Mouse (Mus musculus) kidney, postnatal 10 days (tissue): Measurements from ENCODE around the gene Adar.
"Not testable (repeated sequence)": the region's sequence is repeated elsewhere in the genome, so short reads cannot be mapped to it uniquely, and the experiment has no call there.

ENCODE experiments used
- DNase-seq: peaks from one replicate; pipeline ENCODE4 v3.0.0; 2021; ENCODE audit warnings: mixed read lengths

Gene Adar

GRCm38 (mm10) chr3:89798518-89798917 lies 83.7 kb downstream of the Adar start:
- DNase-seq: no peak

GRCm38 (mm10) chr3:89799476-89799875 lies 84.7 kb downstream of the Adar start:
- DNase-seq: no peak

- not testable (repeated sequence) for DNase-seq
These were observed 85.3 kb downstream of the Adar start for GRCm38 (mm10) chr3:89800078-89800477.

- no peak for DNase-seq
These were observed 86.1 kb downstream of the Adar start for GRCm38 (mm10) chr3:89800774-89801506.

- peak; percentile 39 for DNase-seq
These were observed 86.7 kb downstream of the Adar start for GRCm38 (mm10) chr3:89801507-89801847.

GRCm38 (mm10) chr3:89802876-89803275 lies 88.1 kb downstream of the Adar start:
- no peak for DNase-seq
